Mouse (Mus musculus): Measurements from ENCODE around the gene Galnt18. TPM values are rescaled to one million over a fixed set of nuclear protein-coding genes. Genes with fewer than 3 reads are reported as not detected.

Gene Galnt18
- polyA plus RNA-seq, 1 experiment from 2014 or later = 13.6 TPM

GRCm38 (mm10) chr7:111714639-111715360, 65.0 kb downstream of the Galnt18 start:
- ATAC-seq (ENCODE audit: insufficient number of reproducible peaks, insufficient read depth, low FRiP score, low read depth) = no peak
- Histone ChIP-seq H3K36me3 (ENCODE audit: control insufficient read depth, insufficient read depth, low read length) (no peaks in the 10 kb centered on the region), H3K27me3 (ENCODE audit: control insufficient read depth, insufficient read depth, low read length) (no peaks in the 10 kb centered on the region), H3K9ac (ENCODE audit: low read length) (no peak overlapping the region), H3K4me2 (ENCODE audit: low read length) (no peak overlapping the region), H3K27ac (replicated peaks in 1 of 2; ENCODE audit: control insufficient read depth in 1 of 2, insufficient read depth in 1 of 2, low read depth in 2 of 2, low read length in 2 of 2) (no peak overlapping the region), H3K4me1 (ENCODE audit: control insufficient read depth in 2 of 2, insufficient read depth in 2 of 2, low read length in 2 of 2) (peaks cover 10 to 33% of the 10 kb centered on the region in 2 experiments), H3K4me3 (ENCODE audit: control insufficient read depth in 1 of 2, insufficient read depth in 1 of 2, low read depth in 1 of 2, low read length in 2 of 2) (no peak overlapping the region), H3K9me3 (ENCODE audit: control insufficient read depth, low read length) (no peaks in the 10 kb centered on the region)
- 78% methylated on average over 5 of the region's 5 CpGs for WGBS

DNA sequence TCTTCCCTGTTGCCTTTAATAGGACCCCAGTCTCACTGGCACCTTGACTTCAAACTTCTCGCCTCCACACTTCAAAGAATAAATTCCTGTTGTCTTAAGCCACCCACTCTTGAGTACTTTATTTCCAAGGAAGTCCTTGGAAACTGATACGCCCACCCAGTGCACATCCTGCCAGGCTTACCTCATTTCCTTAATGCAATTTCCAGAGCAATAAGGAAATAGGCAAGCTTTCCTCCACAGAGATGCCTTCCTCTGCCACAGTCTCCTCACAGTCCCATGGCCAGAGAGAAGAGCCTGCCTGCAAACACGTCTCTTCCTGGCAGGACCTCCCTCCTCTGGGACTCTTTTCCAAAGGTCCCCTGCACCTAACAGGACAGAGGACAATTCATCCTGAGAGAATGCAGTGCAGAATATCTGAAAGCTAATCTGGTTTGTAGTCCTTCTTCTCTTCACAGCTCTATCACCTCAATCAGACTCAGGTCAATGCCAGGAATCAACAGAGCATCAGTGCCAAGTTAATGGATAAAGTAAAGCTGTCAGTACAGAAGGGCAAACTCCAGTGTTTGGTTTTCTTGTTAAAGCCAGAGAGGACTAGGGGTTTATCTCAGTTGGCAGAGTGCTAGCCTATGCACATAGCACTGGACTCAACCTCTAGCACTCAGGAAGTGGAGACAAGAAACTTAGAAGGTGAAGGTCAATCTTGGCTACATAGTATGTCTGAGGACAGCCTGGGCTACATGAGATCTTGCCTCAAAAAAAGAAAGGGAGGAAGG, 65.8 kb downstream of the Galnt18 start:
- no peaks in the 10 kb centered on the region for H3K36me3 ChIP-seq (ENCODE audit: control insufficient read depth, insufficient read depth, low read length)
- no peak for ATAC-seq (ENCODE audit: insufficient number of reproducible peaks, insufficient read depth, low FRiP score, low read depth)
- no peak overlapping the region for H3K4me3 ChIP-seq (ENCODE audit: control insufficient read depth in 1 of 2, insufficient read depth in 1 of 2, low read depth in 1 of 2, low read length in 2 of 2)
- 60% methylated on average over 3 of the region's 3 CpGs for WGBS
- H3K4me1 ChIP-seq (ENCODE audit: control insufficient read depth in 2 of 2, insufficient read depth in 2 of 2, low read length in 2 of 2) = peaks cover 9 to 30% of the 10 kb centered on the region in 2 experiments
- no peaks in the 10 kb centered on the region for H3K27me3 ChIP-seq (ENCODE audit: control insufficient read depth, insufficient read depth, low read length)
- H3K9me3 ChIP-seq (ENCODE audit: control insufficient read depth, low read length) = no peaks in the 10 kb centered on the region
- H3K4me2 ChIP-seq (ENCODE audit: low read length) = no peak overlapping the region
- no peak overlapping the region for H3K9ac ChIP-seq (ENCODE audit: low read length)
- peak overlapping the region in 1 of 2 experiments; percentile 46; a peak in 2 of 4 replicates for H3K27ac ChIP-seq (replicated peaks in 1 of 2; ENCODE audit: control insufficient read depth in 1 of 2, insufficient read depth in 1 of 2, low read depth in 2 of 2, low read length in 2 of 2)

DNA sequence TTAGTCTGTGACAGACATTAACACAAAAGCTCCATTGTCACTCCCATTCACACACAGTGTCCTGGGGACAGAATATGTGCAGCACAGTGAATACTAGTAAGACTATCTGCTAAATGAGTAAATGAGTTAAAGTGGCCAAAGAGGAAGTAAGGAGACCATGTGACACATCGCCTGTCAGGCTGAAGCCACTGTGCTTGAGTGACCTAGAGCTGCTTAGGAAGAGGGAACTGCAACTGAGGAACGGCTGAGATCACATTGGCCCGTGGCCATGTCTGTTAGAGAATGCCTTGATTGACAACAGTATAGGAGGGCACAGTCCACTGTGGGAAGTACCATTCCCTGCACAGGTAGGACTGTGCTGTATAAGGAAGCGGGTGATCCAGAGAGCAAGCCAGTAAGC, 67.0 kb downstream of the Galnt18 start:
- no peaks in the 10 kb centered on the region for H3K36me3 ChIP-seq (ENCODE audit: control insufficient read depth, insufficient read depth, low read length)
- H3K27ac ChIP-seq (replicated peaks in 1 of 2; ENCODE audit: control insufficient read depth in 1 of 2, insufficient read depth in 1 of 2, low read depth in 2 of 2, low read length in 2 of 2) = no peak overlapping the region
- H3K9ac ChIP-seq (ENCODE audit: low read length) = no peak overlapping the region
- no peak for ATAC-seq (ENCODE audit: insufficient number of reproducible peaks, insufficient read depth, low FRiP score, low read depth)
- no peak overlapping the region for H3K4me3 ChIP-seq (ENCODE audit: control insufficient read depth in 1 of 2, insufficient read depth in 1 of 2, low read depth in 1 of 2, low read length in 2 of 2)
- no peak overlapping the region for H3K4me2 ChIP-seq (ENCODE audit: low read length)
- H3K9me3 ChIP-seq (ENCODE audit: control insufficient read depth, low read length) = no peaks in the 10 kb centered on the region
- 70% methylated on average over 4 of the region's 4 CpGs for WGBS
- peaks cover 7 to 30% of the 10 kb centered on the region in 2 experiments for H3K4me1 ChIP-seq (ENCODE audit: control insufficient read depth in 2 of 2, insufficient read depth in 2 of 2, low read length in 2 of 2)
- H3K27me3 ChIP-seq (ENCODE audit: control insufficient read depth, insufficient read depth, low read length) = no peaks in the 10 kb centered on the region

- no peak overlapping the region for H3K4me3 ChIP-seq (ENCODE audit: control insufficient read depth in 1 of 2, insufficient read depth in 1 of 2, low read depth in 1 of 2, low read length in 2 of 2)
- H3K4me2 ChIP-seq (ENCODE audit: low read length) = no peak overlapping the region
- no peaks in the 10 kb centered on the region for H3K36me3 ChIP-seq (ENCODE audit: control insufficient read depth, insufficient read depth, low read length)
- WGBS = 82% methylated on average over 6 of the region's 6 CpGs
- ATAC-seq (ENCODE audit: insufficient number of reproducible peaks, insufficient read depth, low FRiP score, low read depth) = no peak
- H3K27ac ChIP-seq (replicated peaks in 1 of 2; ENCODE audit: control insufficient read depth in 1 of 2, insufficient read depth in 1 of 2, low read depth in 2 of 2, low read length in 2 of 2) = no peak overlapping the region
- H3K9me3 ChIP-seq (ENCODE audit: control insufficient read depth, low read length) = no peaks in the 10 kb centered on the region
- no peaks in the 10 kb centered on the region for H3K27me3 ChIP-seq (ENCODE audit: control insufficient read depth, insufficient read depth, low read length)
- no peak overlapping the region for H3K9ac ChIP-seq (ENCODE audit: low read length)
- H3K4me1 ChIP-seq (ENCODE audit: control insufficient read depth in 2 of 2, insufficient read depth in 2 of 2, low read length in 2 of 2) = peaks cover 7 to 30% of the 10 kb centered on the region in 2 experiments
Observed at GRCm38 (mm10) chr7:111711045-111711808, 68.5 kb downstream of the Galnt18 start.

GRCm38 (mm10) chr7:111710311-111710710, 69.5 kb downstream of the Galnt18 start:
- WGBS = 34% methylated on average over 4 of the region's 4 CpGs

DNA sequence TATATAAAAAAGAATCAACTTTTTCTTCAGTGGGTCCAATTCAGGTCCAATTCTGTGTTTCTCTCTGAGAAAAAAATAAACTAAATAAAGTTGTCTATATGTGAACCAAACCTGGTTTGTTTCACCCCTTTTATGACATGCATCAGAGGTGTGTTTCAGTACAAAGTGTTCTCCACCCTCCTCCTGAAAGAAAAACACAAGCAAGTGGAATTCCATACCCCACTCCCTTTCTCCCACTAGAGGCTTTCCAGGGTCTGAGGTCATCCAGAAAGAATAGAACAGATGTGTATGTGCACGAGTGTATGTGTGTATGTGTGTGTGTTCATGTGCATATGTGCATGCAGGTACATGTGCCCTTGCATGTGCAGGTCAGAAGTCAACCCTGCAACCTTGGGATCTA, 71.2 kb downstream of the Galnt18 start:
- 24% methylated on average over 1 of the region's 1 CpGs for WGBS
- H3K9me3 ChIP-seq (ENCODE audit: control insufficient read depth, low read length) = no peaks in the 10 kb centered on the region
- H3K4me3 ChIP-seq (ENCODE audit: control insufficient read depth in 1 of 2, insufficient read depth in 1 of 2, low read depth in 1 of 2, low read length in 2 of 2) = no peak overlapping the region
- H3K4me1 ChIP-seq (ENCODE audit: control insufficient read depth in 2 of 2, insufficient read depth in 2 of 2, low read length in 2 of 2) = peaks cover 9 to 31% of the 10 kb centered on the region in 2 experiments
- H3K9ac ChIP-seq (ENCODE audit: low read length) = no peak overlapping the region
- H3K36me3 ChIP-seq (ENCODE audit: control insufficient read depth, insufficient read depth, low read length) = no peaks in the 10 kb centered on the region
- H3K27ac ChIP-seq (replicated peaks in 1 of 2; ENCODE audit: control insufficient read depth in 1 of 2, insufficient read depth in 1 of 2, low read depth in 2 of 2, low read length in 2 of 2) = no peak overlapping the region
- H3K27me3 ChIP-seq (ENCODE audit: control insufficient read depth, insufficient read depth, low read length) = no peaks in the 10 kb centered on the region
- no peak for ATAC-seq (ENCODE audit: insufficient number of reproducible peaks, insufficient read depth, low FRiP score, low read depth)
- no peak overlapping the region for H3K4me2 ChIP-seq (ENCODE audit: low read length)

More at GRCm38 (mm10) chr7:111710311-111710710, 69.5 kb downstream of the Galnt18 start:
- no peaks in the 10 kb centered on the region for H3K36me3 ChIP-seq (ENCODE audit: control insufficient read depth, insufficient read depth, low read length)
- H3K27me3 ChIP-seq (ENCODE audit: control insufficient read depth, insufficient read depth, low read length) = no peaks in the 10 kb centered on the region
- no peak overlapping the region for H3K27ac ChIP-seq (replicated peaks in 1 of 2; ENCODE audit: control insufficient read depth in 1 of 2, insufficient read depth in 1 of 2, low read depth in 2 of 2, low read length in 2 of 2)
- H3K4me1 ChIP-seq (ENCODE audit: control insufficient read depth in 2 of 2, insufficient read depth in 2 of 2, low read length in 2 of 2) = peaks cover 7 to 30% of the 10 kb centered on the region in 2 experiments
- no peak for ATAC-seq (ENCODE audit: insufficient number of reproducible peaks, insufficient read depth, low FRiP score, low read depth)
- no peak overlapping the region for H3K9ac ChIP-seq (ENCODE audit: low read length)
- no peaks in the 10 kb centered on the region for H3K9me3 ChIP-seq (ENCODE audit: control insufficient read depth, low read length)
- no peak overlapping the region for H3K4me3 ChIP-seq (ENCODE audit: control insufficient read depth in 1 of 2, insufficient read depth in 1 of 2, low read depth in 1 of 2, low read length in 2 of 2)
- no peak overlapping the region for H3K4me2 ChIP-seq (ENCODE audit: low read length)

GRCm38 (mm10) chr7:111702961-111703360, 76.8 kb downstream of the Galnt18 start:
- Histone ChIP-seq H3K4me3 (ENCODE audit: control insufficient read depth in 1 of 2, insufficient read depth in 1 of 2, low read depth in 1 of 2, low read length in 2 of 2) (no peak overlapping the region), H3K9me3 (ENCODE audit: control insufficient read depth, low read length) (no peaks in the 10 kb centered on the region), H3K36me3 (ENCODE audit: control insufficient read depth, insufficient read depth, low read length) (no peaks in the 10 kb centered on the region), H3K27ac (replicated peaks in 1 of 2; ENCODE audit: control insufficient read depth in 1 of 2, insufficient read depth in 1 of 2, low read depth in 2 of 2, low read length in 2 of 2) (no peak overlapping the region), H3K27me3 (ENCODE audit: control insufficient read depth, insufficient read depth, low read length) (no peaks in the 10 kb centered on the region), H3K9ac (ENCODE audit: low read length) (no peak overlapping the region), H3K4me1 (ENCODE audit: control insufficient read depth in 2 of 2, insufficient read depth in 2 of 2, low read length in 2 of 2) (peaks cover 7 to 13% of the 10 kb centered on the region in 2 experiments; a peak in 3 of 4 replicates), H3K4me2 (ENCODE audit: low read length) (no peak overlapping the region)
- WGBS = 91% methylated on average over 2 of the region's 2 CpGs
- no peak for ATAC-seq (ENCODE audit: insufficient number of reproducible peaks, insufficient read depth, low FRiP score, low read depth)
